Mouse (Mus musculus) retina, postnatal 7 days (tissue): Measurements from ENCODE around the gene 2210011C24Rik.
A peak's percentile ranks its signal among the peaks of the same experiment; 100 is the strongest.
"Not testable (repeated sequence)": the region's sequence is repeated elsewhere in the genome, so short reads cannot be mapped to it uniquely, and the experiment has no call there.

Experiments
- DNase-seq: peaks from one replicate; pipeline ENCODE4 v3.0.0-alpha.2; 2012; ENCODE audit warnings: low read depth, low spot score

2210011C24Rik gene

DNA sequence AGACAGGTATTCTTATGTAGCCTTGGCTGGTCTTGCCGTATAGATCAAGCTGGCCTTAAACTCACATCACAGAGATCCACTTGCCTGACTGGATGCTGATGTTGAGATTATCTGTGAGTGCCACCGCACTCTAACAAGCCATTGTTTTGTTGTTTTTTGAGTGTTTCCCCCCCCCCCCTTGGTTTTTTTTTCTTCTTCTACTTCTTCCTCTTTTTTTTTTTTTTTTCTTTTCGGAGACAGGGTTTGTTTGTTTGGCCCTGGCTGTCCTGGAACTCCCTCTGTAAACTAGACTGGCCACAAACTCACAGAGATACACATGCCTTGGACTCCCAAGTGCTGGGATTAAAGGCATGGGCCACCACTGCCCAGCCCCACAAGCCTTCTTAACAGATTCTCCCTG lies 17.9 kb downstream of the 2210011C24Rik start:
- no peak for DNase-seq

DNA sequence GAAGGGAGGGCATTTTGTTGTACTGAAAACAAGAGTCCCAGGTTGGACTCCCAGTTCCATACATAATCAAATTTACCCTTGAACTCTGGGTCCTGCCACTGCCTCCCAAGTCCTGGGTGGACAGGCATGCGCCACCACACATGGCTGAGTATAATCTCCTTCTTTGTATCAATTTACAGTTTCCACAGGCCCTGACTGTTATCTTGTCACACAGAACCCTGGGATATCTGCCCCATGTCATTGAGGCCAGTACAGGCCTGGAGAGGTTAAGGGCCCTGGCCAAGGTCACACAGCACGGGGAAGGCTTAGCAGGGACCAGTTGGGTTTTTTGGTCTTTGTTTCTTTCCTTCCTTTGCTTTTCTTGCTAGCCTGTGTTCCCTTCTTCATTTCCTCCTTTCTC lies 19.5 kb downstream of the 2210011C24Rik start:
- DNase-seq = no peak

DNA sequence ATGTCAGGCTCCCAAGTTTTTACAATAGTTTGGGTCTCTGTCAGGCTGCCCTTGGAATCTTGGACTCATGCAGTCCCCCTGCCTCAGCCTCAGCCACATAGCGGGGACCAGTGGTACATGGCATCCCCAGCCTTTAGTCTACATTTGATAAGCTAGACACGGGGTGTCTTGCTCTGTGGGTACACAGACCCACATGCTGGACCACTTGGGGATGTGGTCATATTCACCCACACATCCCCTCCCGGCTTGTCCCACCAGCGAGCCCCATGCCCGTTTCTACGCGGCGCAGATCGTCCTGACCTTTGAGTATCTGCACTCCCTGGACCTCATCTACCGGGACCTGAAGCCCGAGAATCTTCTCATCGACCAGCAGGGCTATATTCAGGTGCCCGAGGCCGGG lies 21.8 kb downstream of the 2210011C24Rik start:
- no peak for DNase-seq

DNA sequence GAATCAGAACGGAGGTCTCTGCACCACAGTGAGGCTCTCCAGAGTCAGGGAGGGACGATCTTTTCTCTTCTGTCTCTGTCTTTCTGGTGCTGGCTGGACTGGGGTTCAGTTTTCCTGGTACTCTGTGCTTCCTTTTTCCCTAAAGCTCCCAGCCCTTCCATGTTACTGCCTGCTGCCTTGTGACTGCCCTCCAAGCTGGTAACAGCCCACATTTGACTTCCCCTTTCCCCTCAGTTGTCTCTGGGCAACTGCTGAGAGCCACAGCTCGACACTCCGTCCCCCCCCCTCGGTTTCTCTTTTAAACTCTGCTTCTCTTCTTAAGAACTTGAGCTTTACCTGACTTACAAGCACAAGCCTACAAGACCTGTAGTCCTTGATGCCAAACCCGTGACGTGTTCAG lies 22.7 kb downstream of the 2210011C24Rik start:
- DNase-seq = no peak

- not testable (repeated sequence) for DNase-seq
Measured at GRCm38 (mm10) chr8:83983222-83983621, 28.7 kb downstream of the 2210011C24Rik start.

DNA sequence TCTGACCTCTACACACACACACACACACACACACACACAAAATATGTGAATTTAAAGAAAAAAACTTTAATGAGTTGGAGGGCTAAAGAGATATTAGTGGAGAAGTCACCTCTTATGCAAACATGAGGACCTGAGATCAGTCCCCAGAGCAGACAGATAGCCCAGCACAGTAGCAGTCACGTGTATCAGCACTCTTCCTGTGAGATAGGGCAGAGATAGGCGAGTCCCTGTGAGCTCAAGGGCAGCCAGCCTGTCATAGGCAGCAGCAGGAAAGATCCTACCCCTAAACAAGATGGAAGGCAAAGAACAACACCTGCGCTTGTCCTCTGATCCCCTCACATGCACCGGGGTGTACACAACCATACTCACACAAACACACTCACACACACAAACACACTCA lies 29.5 kb downstream of the 2210011C24Rik start:
- DNase-seq = no peak

DNA sequence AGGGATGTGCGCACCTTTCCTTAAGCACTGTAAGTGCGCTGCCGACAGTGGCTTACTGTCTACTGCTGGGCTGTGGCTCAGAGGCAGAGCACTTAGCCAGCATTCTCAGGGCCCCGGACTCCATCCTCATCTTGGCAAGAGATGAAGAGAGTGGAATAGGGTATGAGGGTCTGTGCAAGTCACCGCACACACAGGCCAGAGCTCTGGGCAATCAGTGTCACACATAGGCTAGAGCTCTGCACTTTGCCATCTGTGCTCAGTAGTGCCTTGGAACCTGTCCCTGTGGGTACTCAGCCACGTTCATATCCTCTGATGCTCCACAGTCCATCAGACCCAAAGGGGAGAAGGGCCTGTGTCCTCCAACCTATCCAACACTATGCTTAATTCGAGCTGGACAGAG lies 30.4 kb downstream of the 2210011C24Rik start:
- DNase-seq = no peak

DNA sequence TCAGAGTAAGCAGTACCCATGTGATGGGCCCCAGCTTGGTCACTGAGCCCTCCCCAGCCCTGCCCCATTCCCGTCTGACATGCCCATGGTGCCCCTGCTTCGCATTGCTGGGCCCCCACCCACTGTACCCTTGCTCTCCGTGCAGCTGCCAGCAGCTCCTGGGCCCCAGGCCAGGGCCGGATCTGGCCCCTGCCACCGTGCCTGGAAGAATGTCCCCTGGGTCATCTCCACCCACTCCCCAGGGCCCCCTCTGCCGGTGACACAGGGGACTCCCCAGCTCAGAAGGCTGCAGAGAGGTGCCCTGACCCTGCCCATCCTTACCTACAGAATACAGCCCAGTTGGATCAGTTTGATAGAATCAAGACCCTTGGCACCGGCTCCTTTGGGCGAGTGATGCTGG lies 31.1 kb downstream of the 2210011C24Rik start:
- no peak for DNase-seq

- no peak for DNase-seq
Measured at GRCm38 (mm10) chr8:83980250-83980649, 31.7 kb downstream of the 2210011C24Rik start.

GRCm38 (mm10) chr8:83978200-83978599 lies 33.8 kb downstream of the 2210011C24Rik start:
- DNase-seq = no peak

- DNase-seq = no peak
Measured at GRCm38 (mm10) chr8:83977646-83978045, 34.3 kb downstream of the 2210011C24Rik start.

DNA sequence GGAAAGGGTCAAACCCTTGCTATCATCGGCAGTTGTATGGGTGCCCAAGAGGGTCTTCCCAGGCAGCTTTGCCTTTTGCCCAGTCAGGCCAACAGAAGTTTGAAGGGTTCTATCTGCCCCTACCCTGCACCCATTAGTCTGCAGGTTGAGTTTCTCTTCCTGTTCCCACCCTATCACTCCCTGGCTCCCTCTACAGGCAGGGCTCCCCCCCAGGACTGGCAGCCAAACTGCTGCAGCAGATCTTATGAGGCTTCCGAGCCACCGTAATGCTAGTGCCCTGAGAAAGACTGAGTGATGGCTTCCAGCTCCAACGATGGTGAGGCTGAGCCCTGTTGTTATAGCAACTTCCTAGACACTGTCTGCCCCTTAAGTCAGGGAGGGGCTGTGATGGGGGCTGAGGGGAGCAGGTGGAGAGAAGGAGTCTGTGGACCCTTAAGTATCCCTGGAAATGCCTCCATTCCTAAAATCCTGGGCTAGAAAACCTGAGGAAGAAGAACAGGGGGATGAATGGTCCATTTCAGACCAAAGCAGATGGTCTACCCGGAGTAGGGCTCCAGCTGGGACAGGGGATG lies 35.1 kb downstream of the 2210011C24Rik start:
- DNase-seq = no peak

GRCm38 (mm10) chr8:83976101-83976630 lies 35.8 kb downstream of the 2210011C24Rik start:
- DNase-seq = no peak

DNA sequence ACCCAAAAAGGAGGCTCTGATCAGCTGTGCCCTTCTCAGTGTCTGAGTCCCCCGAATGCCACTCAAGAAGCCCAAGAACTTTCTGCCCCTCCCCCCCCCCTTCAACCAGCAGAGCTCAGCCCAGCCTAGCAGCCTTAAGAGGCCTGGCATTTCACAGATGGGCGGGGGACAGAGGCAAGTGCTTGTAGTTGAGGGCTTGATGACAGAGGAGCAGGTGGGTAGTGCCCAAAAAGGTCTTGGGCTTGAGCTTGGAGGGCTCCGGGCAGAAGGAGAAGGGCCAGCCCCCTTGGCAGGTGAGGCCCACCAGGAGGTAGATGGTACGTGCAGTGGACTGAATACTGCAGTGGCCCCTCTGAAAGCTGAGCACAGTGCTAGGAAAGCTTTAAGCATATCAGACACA lies 37.5 kb downstream of the 2210011C24Rik start:
- DNase-seq = no peak

DNA sequence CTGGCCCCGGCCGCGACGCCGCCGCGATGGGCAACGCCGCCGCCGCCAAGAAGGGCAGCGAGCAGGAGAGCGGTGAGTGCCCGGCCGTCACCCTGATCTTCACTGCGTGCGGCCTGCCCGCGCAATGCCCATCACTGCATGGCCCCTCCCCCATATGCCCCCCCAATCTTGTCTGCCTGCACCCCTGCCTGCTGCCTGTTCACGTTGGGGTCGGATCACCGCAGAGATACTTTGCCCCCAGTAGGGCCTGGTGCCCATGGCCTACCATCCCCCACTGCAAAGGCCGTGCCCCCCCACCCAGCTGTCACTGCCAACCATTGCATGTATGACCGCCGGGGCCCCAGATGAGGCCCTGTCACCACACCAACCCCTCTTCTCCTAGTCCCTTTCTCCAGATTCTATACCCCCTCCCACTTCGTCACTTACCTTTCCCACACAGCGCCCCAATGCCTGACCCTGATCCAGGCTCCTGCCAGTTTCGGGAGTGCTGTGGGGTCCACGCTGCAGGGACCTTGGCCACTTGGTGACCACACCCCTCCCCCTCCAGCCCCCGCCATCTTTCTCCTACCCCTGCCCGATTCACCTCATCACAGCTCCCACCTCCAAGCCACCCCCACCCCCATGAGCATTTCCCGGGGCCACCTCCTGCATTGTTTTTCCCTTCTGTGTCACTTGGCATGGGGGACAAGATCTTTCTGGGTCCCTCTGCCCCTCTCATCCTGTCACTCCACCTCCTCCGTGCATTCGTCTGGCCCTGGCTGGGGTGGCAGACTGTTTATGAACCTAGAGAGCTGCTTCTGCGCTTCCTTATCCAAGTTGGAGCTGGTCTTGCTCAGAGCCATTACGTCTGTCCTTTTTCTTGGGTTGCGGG lies 38.6 kb downstream of the 2210011C24Rik start:
- peak; percentile 28 for DNase-seq

GRCm38 (mm10) chr8:83972150-83973120 lies 39.5 kb downstream of the 2210011C24Rik start, which contains the start of gene Prkaca:
Prkaca (plus strand) TSS chr8:83972993.
- DNase-seq = peak; percentile 96

DNA sequence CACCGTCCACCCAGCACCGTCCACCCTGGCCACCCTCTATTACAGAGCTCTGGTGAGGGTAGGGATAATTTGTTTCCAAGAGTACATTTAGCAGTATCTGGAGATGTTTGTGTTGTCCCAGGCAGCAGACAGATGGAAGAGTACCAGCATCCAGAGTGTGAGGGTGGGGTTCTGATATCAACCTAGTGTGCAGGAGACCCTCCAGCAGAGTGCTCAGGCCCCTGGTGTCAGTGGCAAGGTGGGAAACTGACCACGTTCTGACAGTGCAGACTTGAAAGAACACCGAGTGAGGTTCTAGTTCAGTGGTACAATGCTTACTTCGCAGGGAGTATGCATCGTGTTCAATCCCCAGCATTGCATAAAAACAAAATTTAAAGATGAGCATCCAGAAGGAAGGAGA lies 40.3 kb downstream of the 2210011C24Rik start:
- DNase-seq = no peak

GRCm38 (mm10) chr8:83971121-83971520 lies 40.9 kb downstream of the 2210011C24Rik start:
- DNase-seq = no peak

GRCm38 (mm10) chr8:83967701-83968100 lies 44.3 kb downstream of the 2210011C24Rik start:
- no peak for DNase-seq

- no peak for DNase-seq
Measured at GRCm38 (mm10) chr8:83964015-83964765, 47.8 kb downstream of the 2210011C24Rik start.
